Mouse (Mus musculus) liver, embryonic 11.5 days (tissue): ENCODE measurements at regions not wholly inside any gene's neighbourhood (a gene's known extent, or its start where the extent isn't known, plus 50 kb on each side); places are given as distances from the start of the nearest gene placed in this dataset.

ENCODE experiments used
- ATAC-seq: fragments of 200-750 bp; cut with Nextera tagmentation; replicated peaks from 2 replicates; pipeline ENCODE4 v1.8.0; 2017; ENCODE audit warnings: moderate number of reproducible peaks, mild to moderate bottlenecking, moderate TSS enrichment, moderate library complexity; ENCODE audit not compliant: low FRiP score
- DNase-seq: peaks from one replicate; pipeline ENCODE4 v3.0.0-alpha.2; 2017; ENCODE audit warnings: low spot score
- H3K27ac ChIP-seq: fragments of 300-500 bp; sonication (generic); 2 replicates; pipeline ENCODE4 v1.5.1; 2014; ENCODE audit warnings: mild to moderate bottlenecking, low read depth, low read length, control low read depth
- H3K27me3 ChIP-seq: fragments of 300-500 bp; sonication (generic); replicated peaks from 2 replicates; pipeline ENCODE4 v1.6.1; 2014; ENCODE audit warnings: low read length, mixed read lengths; ENCODE audit not compliant: control insufficient read depth, insufficient read depth
- H3K36me3 ChIP-seq: fragments of 300-500 bp; sonication (generic); 2 replicates; pipeline ENCODE4 v1.6.1; 2014; ENCODE audit warnings: mild to moderate bottlenecking, low read length, moderate library complexity, mixed read lengths; ENCODE audit not compliant: control insufficient read depth, insufficient read depth
- H3K4me1 ChIP-seq: fragments of 300-500 bp; sonication (generic); replicated peaks from 2 replicates; pipeline ENCODE4 v1.6.1; 2014; ENCODE audit warnings: low read length, mixed read lengths; ENCODE audit not compliant: control insufficient read depth, insufficient read depth
- H3K4me2 ChIP-seq: fragments of 300-500 bp; sonication (generic); 2 replicates; pipeline ENCODE4 v1.6.1; 2014; ENCODE audit warnings: mild to moderate bottlenecking, control low read depth, moderate library complexity
- H3K4me3 ChIP-seq: fragments of 300-500 bp; sonication (generic); 2 replicates; pipeline ENCODE4 v1.5.1; 2014; ENCODE audit warnings: low read depth, low read length, control low read depth
- H3K9ac ChIP-seq: fragments of 300-500 bp; sonication (generic); 2 replicates; pipeline ENCODE4 v1.6.1; 2014; ENCODE audit warnings: low read depth, low read length, control low read depth
- H3K9me3 ChIP-seq: fragments of 300-500 bp; sonication (generic); 2 replicates; pipeline ENCODE4 v1.6.1; 2016; ENCODE audit warnings: low read length, inconsistent platforms, mixed read lengths; ENCODE audit not compliant: control insufficient read depth
- WGBS: fragments of 180-500 bp; shearing (Covaris S2); extraction: QIAGEN DNeasy Blood & Tissue Kit; methylation state at CpG from one replicate; pipeline ENCODE4 v1.1.7; 2014; 5-methylcytosine and 5-hydroxymethylcytosine counted together

GRCm38 (mm10) chr11:111947671-111948070 lies 834.4 kb upstream of the Sox9 start:
- ATAC-seq, result no peak
- WGBS, result 74% methylated on average over 6 of the region's 6 CpGs

DNA sequence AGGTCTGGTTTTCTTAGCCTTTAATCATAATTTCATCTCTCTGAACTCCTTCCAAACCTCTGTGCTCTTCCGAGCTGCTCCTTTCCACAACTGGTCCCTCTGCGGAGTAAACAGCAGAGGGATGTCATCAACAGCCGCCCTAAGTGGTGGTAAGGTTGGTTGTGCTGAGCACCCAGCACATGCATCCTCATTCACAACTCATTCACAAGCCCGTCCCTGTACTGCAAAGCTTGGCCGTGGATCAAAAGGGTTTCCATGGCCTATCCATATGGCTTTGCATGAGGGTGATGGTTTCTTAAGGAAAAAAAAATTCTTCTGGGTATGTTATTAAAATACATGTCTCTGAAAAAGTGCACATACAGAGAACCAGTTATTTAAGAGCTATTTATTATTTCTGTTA lies 828.6 kb upstream of the Sox9 start:
- Histone ChIP-seq H3K27me3 (no peaks in the 10 kb centered on the region), H3K4me3 (no peak overlapping the region), H3K36me3 (no peaks in the 10 kb centered on the region), H3K9me3 (no peaks in the 10 kb centered on the region), H3K4me1 (no peaks in the 10 kb centered on the region), H3K9ac (no peak overlapping the region), H3K27ac (no peak overlapping the region), H3K4me2 (no peak overlapping the region)
- 72% methylated on average over 5 of the region's 5 CpGs for WGBS
- no peak for DNase-seq
- ATAC-seq, result no peak

More at GRCm38 (mm10) chr11:111947671-111948070, 834.4 kb upstream of the Sox9 start:
- 0 out of 2 replicates have a peak, but pooled peaks cover 4% of the 10 kb centered on the region for H3K4me1 ChIP-seq
- H3K9me3 ChIP-seq, result no peaks in the 10 kb centered on the region
- H3K4me2 ChIP-seq, result no peak overlapping the region
- H3K27ac ChIP-seq, result no peak overlapping the region
- DNase-seq, result no peak
- no peak overlapping the region for H3K9ac ChIP-seq
- H3K27me3 ChIP-seq, result no peaks in the 10 kb centered on the region
- H3K4me3 ChIP-seq, result no peak overlapping the region
- H3K36me3 ChIP-seq, result no peaks in the 10 kb centered on the region

GRCm38 (mm10) chr11:111957721-111958287 lies 824.2 kb upstream of the Sox9 start:
- 69% methylated on average over 5 of the region's 5 CpGs for WGBS
- DNase-seq, result no peak
- no peak overlapping the region for H3K4me2 ChIP-seq

GRCm38 (mm10) chr11:111961047-111961837 lies 820.8 kb upstream of the Sox9 start:
- Histone ChIP-seq H3K4me2 (no peak overlapping the region), H3K4me3 (no peak overlapping the region), H3K27ac (no peak overlapping the region), H3K9ac (no peak overlapping the region), H3K27me3 (no peaks in the 10 kb centered on the region), H3K4me1 (no peaks in the 10 kb centered on the region), H3K36me3 (no peaks in the 10 kb centered on the region), H3K9me3 (no peaks in the 10 kb centered on the region)
- 72% methylated on average over 10 of the region's 10 CpGs for WGBS
- no peak for ATAC-seq
- DNase-seq, result no peak

More at GRCm38 (mm10) chr11:111957721-111958287, 824.2 kb upstream of the Sox9 start:
- H3K27ac ChIP-seq, result no peak overlapping the region
- no peaks in the 10 kb centered on the region for H3K4me1 ChIP-seq
- ATAC-seq, result no peak
- no peak overlapping the region for H3K4me3 ChIP-seq
- H3K9me3 ChIP-seq, result no peaks in the 10 kb centered on the region
- H3K27me3 ChIP-seq, result no peaks in the 10 kb centered on the region
- H3K36me3 ChIP-seq, result no peaks in the 10 kb centered on the region
- H3K9ac ChIP-seq, result no peak overlapping the region

- Histone ChIP-seq H3K36me3 (no peaks in the 10 kb centered on the region), H3K27ac (no peak overlapping the region), H3K4me3 (no peak overlapping the region), H3K4me1 (no peaks in the 10 kb centered on the region), H3K9me3 (no peaks in the 10 kb centered on the region), H3K9ac (no peak overlapping the region), H3K27me3 (no peaks in the 10 kb centered on the region), H3K4me2 (no peak overlapping the region)
- ATAC-seq, result no peak
- DNase-seq, result no peak
- 79% methylated on average over 2 of the region's 2 CpGs for WGBS
These were observed 820.2 kb upstream of the Sox9 start for GRCm38 (mm10) chr11:111961846-111962245.

DNA sequence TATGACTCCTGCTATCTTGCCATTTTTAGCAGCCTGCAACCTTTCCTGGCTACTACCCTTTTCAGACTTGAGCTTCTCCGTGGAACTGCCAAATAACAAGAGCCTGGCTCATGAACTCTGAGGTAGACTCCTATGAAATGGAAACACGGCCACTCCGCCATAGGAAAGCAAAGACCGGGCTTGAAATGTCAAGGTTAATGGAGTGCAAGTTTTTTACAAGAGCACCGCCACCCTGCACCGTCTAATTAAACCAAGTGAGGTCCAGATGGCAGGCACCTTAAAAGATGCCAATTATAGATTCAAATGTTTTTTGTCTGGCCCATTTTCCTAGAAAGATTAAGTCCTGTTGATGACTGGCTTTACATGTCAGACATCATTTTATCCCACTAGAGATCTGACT lies 818.0 kb upstream of the Sox9 start:
- H3K9ac ChIP-seq, result no peak overlapping the region
- H3K27me3 ChIP-seq, result no peaks in the 10 kb centered on the region
- H3K9me3 ChIP-seq, result no peaks in the 10 kb centered on the region
- no peak for DNase-seq
- H3K27ac ChIP-seq, result no peak overlapping the region
- H3K4me1 ChIP-seq, result no peaks in the 10 kb centered on the region
- ATAC-seq, result no peak
- H3K4me2 ChIP-seq, result no peak overlapping the region
- no peaks in the 10 kb centered on the region for H3K36me3 ChIP-seq
- H3K4me3 ChIP-seq, result no peak overlapping the region
- 83% methylated on average over 6 of the region's 6 CpGs for WGBS

GRCm38 (mm10) chr11:111966401-111966800 lies 815.6 kb upstream of the Sox9 start:
- ATAC-seq, result no peak
- H3K9ac ChIP-seq, result no peak overlapping the region
- no peaks in the 10 kb centered on the region for H3K36me3 ChIP-seq
- H3K4me3 ChIP-seq, result no peak overlapping the region
- WGBS, result 82% methylated on average over 3 of the region's 3 CpGs
- H3K9me3 ChIP-seq, result no peaks in the 10 kb centered on the region
- H3K27ac ChIP-seq, result no peak overlapping the region
- H3K4me2 ChIP-seq, result no peak overlapping the region
- H3K27me3 ChIP-seq, result no peaks in the 10 kb centered on the region
- DNase-seq, result no peak
- H3K4me1 ChIP-seq, result no peaks in the 10 kb centered on the region

DNA sequence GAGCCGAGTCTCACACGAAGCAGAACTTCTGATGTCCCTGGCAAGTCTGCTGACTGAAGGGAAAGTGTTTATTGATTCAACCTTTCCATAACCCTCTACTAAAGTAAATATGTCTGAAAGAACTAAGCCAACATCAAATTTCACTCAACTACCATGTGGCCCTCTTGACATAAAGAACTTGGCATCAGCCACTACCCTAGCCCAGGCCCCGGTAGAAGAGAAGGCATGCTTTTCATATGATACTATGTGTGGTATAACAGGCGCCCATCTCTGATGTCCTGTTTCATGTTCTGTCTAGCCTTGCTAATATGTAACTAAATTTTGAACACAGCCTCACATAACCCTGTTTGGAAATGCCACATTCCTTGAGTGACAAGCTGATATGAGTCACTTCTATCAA lies 811.0 kb upstream of the Sox9 start:
- no peaks in the 10 kb centered on the region for H3K9me3 ChIP-seq
- ATAC-seq (no peak), DNase-seq (no peak)
- H3K9ac ChIP-seq, result no peak overlapping the region
- no peak overlapping the region for H3K27ac ChIP-seq
- no peaks in the 10 kb centered on the region for H3K4me1 ChIP-seq
- no peaks in the 10 kb centered on the region for H3K27me3 ChIP-seq
- no peak overlapping the region for H3K4me2 ChIP-seq
- H3K36me3 ChIP-seq, result no peaks in the 10 kb centered on the region
- no peak overlapping the region for H3K4me3 ChIP-seq
- 71% methylated on average over 4 of the region's 4 CpGs for WGBS

DNA sequence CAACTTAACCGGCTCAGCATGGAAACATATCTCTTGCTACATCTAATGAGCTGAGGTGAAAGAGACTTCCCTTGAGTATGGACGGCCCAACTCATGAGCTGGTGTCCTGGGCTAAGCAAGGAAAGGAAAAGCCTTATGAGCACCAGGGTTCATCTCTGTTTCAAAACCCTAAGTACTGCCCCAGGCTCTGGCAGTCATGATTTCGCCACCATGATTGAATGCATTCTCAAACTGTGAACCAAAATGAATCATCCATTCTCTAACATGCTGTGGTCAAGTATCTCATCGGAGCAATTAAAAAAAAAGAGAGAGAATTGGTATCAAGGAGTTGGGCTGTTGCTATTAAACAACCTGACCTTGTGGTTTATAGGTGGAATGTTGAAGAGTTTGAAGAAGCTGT lies 803.4 kb upstream of the Sox9 start:
- DNase-seq (no peak), ATAC-seq (no peak; the same call in 1 of the 2 replicates)
- WGBS, result 79% methylated on average over 4 of the region's 4 CpGs
- Histone ChIP-seq H3K4me1 (no peaks in the 10 kb centered on the region), H3K36me3 (no peaks in the 10 kb centered on the region), H3K27ac (no peak overlapping the region), H3K9me3 (no peaks in the 10 kb centered on the region), H3K4me3 (no peak overlapping the region), H3K27me3 (no peaks in the 10 kb centered on the region), H3K9ac (no peak overlapping the region), H3K4me2 (no peak overlapping the region)
